Mouse (Mus musculus) limb, embryonic 10.5 days (tissue): ENCODE data around the gene Pgf. TPM values are rescaled to one million over a fixed set of nuclear protein-coding genes. Genes with fewer than 3 reads are reported as not detected.

Experiments
- DNase-seq: peaks from one replicate; pipeline ENCODE4 v3.0.0-alpha.2; 2017; ENCODE audit warnings: low spot score
- H3K27ac ChIP-seq: fragments of 300-500 bp; sonication (generic); 2 replicates; pipeline ENCODE4 v1.5.1; 2016; ENCODE audit warnings: mild to moderate bottlenecking
- H3K27me3 ChIP-seq: fragments of 300-500 bp; sonication (generic); 2 replicates; pipeline ENCODE4 v1.6.1; 2016; ENCODE audit warnings: low read depth, mild to moderate bottlenecking; ENCODE audit not compliant: poor library complexity, severe bottlenecking
- H3K36me3 ChIP-seq: fragments of 300-500 bp; sonication (generic); 2 replicates; pipeline ENCODE4 v1.6.1; 2016; ENCODE audit warnings: mild to moderate bottlenecking, moderate library complexity
- H3K4me1 ChIP-seq: fragments of 300-500 bp; sonication (generic); 2 replicates; pipeline ENCODE4 v1.6.1; 2016
- H3K4me3 ChIP-seq: fragments of 300-500 bp; sonication (generic); 2 replicates; pipeline ENCODE4 v1.5.1; 2016; ENCODE audit warnings: mild to moderate bottlenecking, moderate library complexity
- H3K9me3 ChIP-seq: fragments of 300-500 bp; sonication (generic); replicated peaks from 2 replicates; pipeline ENCODE4 v1.6.1; 2016; ENCODE audit warnings: mild to moderate bottlenecking
- WGBS: fragments of 180-500 bp; shearing (Covaris S2); methylation state at CpG from one replicate; pipeline ENCODE4 v1.1.7; 2016; 5-methylcytosine and 5-hydroxymethylcytosine counted together
- polyA plus RNA-seq: library from polyadenylated mRNA; unstranded; fragments of >200 nt; fragmentation: Nextera tagmentation; extraction: Ambion mirVana; gene quantifications from 2 replicates; pipeline ENCODE4 v1.2.1, GENCODE M21; 2016

The Pgf gene
- polyA plus RNA-seq, 1 experiment from 2014 or later: 9.6 TPM

DNA sequence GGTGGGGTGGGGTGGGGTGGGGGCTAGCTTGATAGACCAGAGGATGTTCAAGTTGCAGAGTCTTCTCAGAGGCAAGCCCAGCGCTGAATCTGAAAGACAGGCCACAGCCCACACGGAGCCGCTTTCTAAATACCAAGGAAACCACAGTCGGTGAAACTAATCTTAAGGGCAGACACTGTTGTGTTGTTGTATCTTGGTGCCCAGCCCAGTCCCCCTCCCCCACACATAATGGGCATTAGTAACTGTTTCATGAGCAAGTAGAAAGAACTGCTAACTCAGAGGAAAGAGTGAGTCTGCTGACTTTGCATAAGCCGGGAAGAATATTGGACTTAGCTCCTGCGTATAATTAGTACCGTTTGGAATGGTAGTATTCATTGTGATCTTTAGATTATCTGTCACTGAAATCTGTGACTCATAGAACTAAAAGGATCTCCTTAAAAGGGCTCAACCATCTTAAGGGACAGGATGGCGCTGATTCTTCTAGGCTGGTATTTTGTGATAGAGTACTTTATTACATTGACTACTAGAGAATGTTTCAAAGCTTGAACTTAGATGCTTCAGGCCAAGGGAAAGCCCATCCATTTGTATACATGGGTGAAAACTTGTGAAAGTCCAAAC, 50.5 kb downstream of the Pgf start:
- peaks cover 96% of the 10 kb centered on the region for H3K36me3 ChIP-seq
- DNase-seq: no peak
- no peaks in the 10 kb centered on the region for H3K9me3 ChIP-seq
- no peaks in the 10 kb centered on the region for H3K27me3 ChIP-seq
- no peak overlapping the region for H3K27ac ChIP-seq
- 95% methylated on average over 8 of the region's 8 CpGs for WGBS
- no peaks in the 10 kb centered on the region for H3K4me1 ChIP-seq
- H3K4me3 ChIP-seq: no peak overlapping the region

DNA sequence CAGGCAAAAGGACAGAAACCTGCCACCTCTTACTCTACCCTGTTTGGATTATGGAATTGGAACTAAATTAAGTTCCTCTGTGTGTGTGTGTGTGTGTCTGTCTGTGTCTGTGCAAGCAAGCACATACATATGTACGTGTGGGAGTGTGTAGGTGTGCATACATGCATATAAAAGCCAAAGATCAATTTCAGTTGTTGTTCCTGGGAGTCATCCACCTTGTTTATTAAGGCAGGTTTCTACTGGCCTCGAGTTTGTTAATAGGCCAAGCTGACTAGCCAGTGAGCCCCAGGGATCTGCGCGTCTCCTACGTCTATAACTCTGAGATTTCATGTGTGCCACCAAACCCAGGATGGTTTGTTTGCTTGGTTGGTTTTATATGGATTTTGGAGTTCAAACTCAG, 52.8 kb downstream of the Pgf start:
- DNase-seq: no peak
- no peaks in the 10 kb centered on the region for H3K27me3 ChIP-seq
- 96% methylated on average over 5 of the region's 5 CpGs for WGBS
- H3K27ac ChIP-seq: no peak overlapping the region
- H3K4me1 ChIP-seq: no peaks in the 10 kb centered on the region
- H3K4me3 ChIP-seq: no peak overlapping the region
- no peaks in the 10 kb centered on the region for H3K9me3 ChIP-seq
- peaks cover 99% of the 10 kb centered on the region for H3K36me3 ChIP-seq

DNA sequence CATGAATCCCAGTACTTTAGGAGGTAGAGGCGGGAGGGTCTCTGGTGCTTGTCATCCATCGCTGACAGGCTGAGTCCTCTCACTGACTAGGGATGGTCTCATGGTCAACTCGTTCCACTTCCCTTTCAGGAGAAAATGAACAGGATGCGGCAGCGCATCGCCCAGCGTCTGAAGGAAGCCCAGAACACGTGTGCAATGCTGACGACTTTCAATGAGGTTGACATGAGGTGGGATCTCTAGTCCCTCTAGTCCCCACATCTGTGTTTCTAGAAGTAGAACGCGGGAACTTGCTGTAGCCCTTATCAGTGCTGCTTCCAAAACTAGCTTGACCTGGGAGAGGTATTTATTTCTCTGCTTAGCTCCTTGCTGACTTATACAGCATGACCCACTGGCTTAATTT, 53.9 kb downstream of the Pgf start:
- Histone ChIP-seq H3K27ac (no peak overlapping the region), H3K4me1 (no peaks in the 10 kb centered on the region), H3K4me3 (no peak overlapping the region), H3K9me3 (no peaks in the 10 kb centered on the region), H3K27me3 (no peaks in the 10 kb centered on the region), H3K36me3 (peaks cover 100% of the 10 kb centered on the region)
- no peak for DNase-seq
- WGBS: 96% methylated on average over 11 of the region's 11 CpGs

DNA sequence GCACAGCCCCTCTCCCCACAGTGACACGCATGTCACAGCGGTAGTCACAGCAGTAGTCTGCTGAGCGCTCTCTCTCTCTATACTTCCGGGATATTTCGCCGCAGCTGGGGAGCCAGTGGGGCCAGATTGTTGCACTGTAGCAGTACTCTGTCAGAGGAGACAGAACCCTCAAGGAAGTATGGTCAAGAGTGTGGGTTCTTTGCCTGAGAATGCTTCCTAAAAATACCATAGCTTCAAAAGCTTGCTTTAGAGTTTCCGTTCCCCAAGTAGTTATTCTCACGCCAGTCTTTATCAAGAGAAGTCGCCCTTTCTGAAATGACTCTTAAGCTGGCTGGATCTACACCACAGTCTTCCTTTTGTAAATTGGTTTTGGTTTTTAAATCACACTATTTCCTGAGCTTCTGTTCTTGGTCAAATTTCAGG, 54.5 kb downstream of the Pgf start:
- Histone ChIP-seq H3K27ac (no peak overlapping the region), H3K4me1 (no peaks in the 10 kb centered on the region), H3K36me3 (peaks cover 100% of the 10 kb centered on the region), H3K27me3 (no peaks in the 10 kb centered on the region), H3K4me3 (no peak overlapping the region), H3K9me3 (no peaks in the 10 kb centered on the region)
- 97% methylated on average over 9 of the region's 9 CpGs for WGBS
- no peak for DNase-seq

DNA sequence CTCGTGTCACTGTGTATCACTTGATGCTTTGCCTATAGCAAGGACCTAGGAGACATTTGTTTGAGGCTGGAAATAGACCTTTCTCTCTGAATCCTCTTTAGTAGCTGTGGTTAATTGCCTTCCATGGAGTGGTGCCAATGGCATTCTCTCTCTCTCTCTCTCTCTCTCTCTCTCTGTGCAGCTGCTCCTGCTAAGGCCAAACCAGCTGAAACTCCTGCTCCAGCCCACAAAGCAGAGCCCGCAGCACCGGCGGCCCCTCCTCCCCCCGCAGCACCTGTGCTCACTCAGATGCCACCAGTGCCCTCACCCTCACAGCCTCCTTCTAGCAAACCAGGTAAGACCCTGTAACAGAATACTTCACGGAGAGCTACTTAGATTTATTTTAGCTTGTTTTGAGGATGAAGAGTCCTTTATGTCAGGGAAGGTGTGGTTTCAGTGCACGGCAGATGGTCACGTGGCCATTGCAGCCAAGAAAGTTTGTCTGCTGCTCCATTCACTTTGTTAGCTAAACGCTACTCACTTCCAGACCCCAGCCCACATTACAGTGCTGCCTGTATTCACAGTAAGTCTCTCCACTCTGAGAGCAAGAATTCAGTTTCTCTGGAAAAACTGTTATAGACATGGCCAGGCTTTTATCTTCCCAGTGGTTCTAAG, 55.7 kb downstream of the Pgf start:
- H3K36me3 ChIP-seq: peaks cover 99% of the 10 kb centered on the region
- H3K4me3 ChIP-seq: no peak overlapping the region
- H3K27me3 ChIP-seq: no peaks in the 10 kb centered on the region
- DNase-seq: no peak
- no peaks in the 10 kb centered on the region for H3K4me1 ChIP-seq
- no peak overlapping the region for H3K27ac ChIP-seq
- WGBS: 94% methylated on average over 9 of the region's 9 CpGs
- H3K9me3 ChIP-seq: no peaks in the 10 kb centered on the region

Other genes starting within 250 kb of the Pgf start
- 170 and 186 TPM in 2 replicates for gene Fcf1, start 206.9 kb downstream of the Pgf start, polyA plus RNA-seq
- 15.7 and 16.8 TPM in 2 replicates for gene Arel1, start 206.9 kb downstream of the Pgf start, polyA plus RNA-seq
- gene Ylpm1, start 181.5 kb downstream of the Pgf start, polyA plus RNA-seq: 35.8 and 36.6 TPM in 2 replicates
- 2.4 and 2.7 TPM in 2 replicates for gene Prox2, start 67.0 kb downstream of the Pgf start, polyA plus RNA-seq
- gene Dlst, start 67.0 kb downstream of the Pgf start, polyA plus RNA-seq: 116 and 123 TPM in 2 replicates
- 0.39 and 0.45 TPM in 2 replicates for gene Rps6kl1, start 26.5 kb downstream of the Pgf start, polyA plus RNA-seq
- gene Eif2b2, start 41.7 kb upstream of the Pgf start, polyA plus RNA-seq: 126 and 133 TPM in 2 replicates
- gene Mlh3, start 92.8 kb upstream of the Pgf start, polyA plus RNA-seq: 7.0 and 8.2 TPM in 2 replicates
- 47.2 and 54.2 TPM in 2 replicates for gene Acyp1, start 110.6 kb upstream of the Pgf start, polyA plus RNA-seq
- gene Zc2hc1c, start 110.8 kb upstream of the Pgf start, polyA plus RNA-seq: 0.68 and 0.91 TPM in 2 replicates
- gene Nek9, start 161.6 kb upstream of the Pgf start, polyA plus RNA-seq: 26.0 and 29.9 TPM in 2 replicates
- 264 and 277 TPM in 2 replicates for gene Tmed10, start 197.1 kb upstream of the Pgf start, polyA plus RNA-seq